Mouse (Mus musculus): ENCODE data around the gene Myocos. TPM values are rescaled to one million over a fixed set of nuclear protein-coding genes. Genes with fewer than 3 reads are reported as not detected.

Gene Myocos
- not detected for polyA plus RNA-seq (2015; fragmentation: Illumina TruSeq; extraction: RNeasy Lipid Tissue Mini Kit (QIAGEN cat#74804); ENCODE audit: insufficient read depth, low replicate concordance)

GRCm38 (mm10) chr1:162658119-162658518 is at the start of gene Myocos:
Myocos (minus strand) TSS chr1:162658219.

GRCm38 (mm10) chr1:162639051-162639750 is 18.8 kb downstream of the Myocos start, which contains the start of gene Myoc:
Myoc (plus strand) TSS chr1:162639155.

Other genes starting within 250 kb of the Myocos start
- 2.6 TPM for gene Dnm3, start 180.2 kb downstream of the Myocos start, polyA plus RNA-seq (2015; fragmentation: Illumina TruSeq; extraction: RNeasy Lipid Tissue Mini Kit (QIAGEN cat#74804); ENCODE audit: insufficient read depth, low replicate concordance)
- 8.0 TPM for gene Mettl13, start 109.7 kb downstream of the Myocos start, polyA plus RNA-seq (2015; fragmentation: Illumina TruSeq; extraction: RNeasy Lipid Tissue Mini Kit (QIAGEN cat#74804); ENCODE audit: insufficient read depth, low replicate concordance)
- 91.0 TPM for gene Vamp4, start 87.7 kb downstream of the Myocos start, polyA plus RNA-seq (2015; fragmentation: Illumina TruSeq; extraction: RNeasy Lipid Tissue Mini Kit (QIAGEN cat#74804); ENCODE audit: insufficient read depth, low replicate concordance)
- not detected for gene Myoc, start 19.1 kb downstream of the Myocos start, polyA plus RNA-seq (2015; fragmentation: Illumina TruSeq; extraction: RNeasy Lipid Tissue Mini Kit (QIAGEN cat#74804); ENCODE audit: insufficient read depth, low replicate concordance)
- 159 TPM for gene Prrc2c, start 82.3 kb upstream of the Myocos start, polyA plus RNA-seq (2015; fragmentation: Illumina TruSeq; extraction: RNeasy Lipid Tissue Mini Kit (QIAGEN cat#74804); ENCODE audit: insufficient read depth, low replicate concordance)
- gene Fmo4, start 155.8 kb upstream of the Myocos start, polyA plus RNA-seq (2015; fragmentation: Illumina TruSeq; extraction: RNeasy Lipid Tissue Mini Kit (QIAGEN cat#74804); ENCODE audit: insufficient read depth, low replicate concordance): not detected
- 8.9 TPM for gene Fmo1, start 208.4 kb upstream of the Myocos start, polyA plus RNA-seq (2015; fragmentation: Illumina TruSeq; extraction: RNeasy Lipid Tissue Mini Kit (QIAGEN cat#74804); ENCODE audit: insufficient read depth, low replicate concordance)
- gene Fmo2, start 240.5 kb upstream of the Myocos start, polyA plus RNA-seq (2015; fragmentation: Illumina TruSeq; extraction: RNeasy Lipid Tissue Mini Kit (QIAGEN cat#74804); ENCODE audit: insufficient read depth, low replicate concordance): 5.4 TPM